Mouse (Mus musculus) c-Kit-negative CD71-positive TER-119-positive erythroid progenitor cells, embryonic 14.5 days (primary cell): ENCODE data around the gene Trappc2l.

Source experiments
- DNase-seq: peaks from one replicate; pipeline ENCODE4 v3.0.0-alpha.2; 2013; ENCODE audit warnings: low read depth, low spot score

Trappc2l gene

DNA sequence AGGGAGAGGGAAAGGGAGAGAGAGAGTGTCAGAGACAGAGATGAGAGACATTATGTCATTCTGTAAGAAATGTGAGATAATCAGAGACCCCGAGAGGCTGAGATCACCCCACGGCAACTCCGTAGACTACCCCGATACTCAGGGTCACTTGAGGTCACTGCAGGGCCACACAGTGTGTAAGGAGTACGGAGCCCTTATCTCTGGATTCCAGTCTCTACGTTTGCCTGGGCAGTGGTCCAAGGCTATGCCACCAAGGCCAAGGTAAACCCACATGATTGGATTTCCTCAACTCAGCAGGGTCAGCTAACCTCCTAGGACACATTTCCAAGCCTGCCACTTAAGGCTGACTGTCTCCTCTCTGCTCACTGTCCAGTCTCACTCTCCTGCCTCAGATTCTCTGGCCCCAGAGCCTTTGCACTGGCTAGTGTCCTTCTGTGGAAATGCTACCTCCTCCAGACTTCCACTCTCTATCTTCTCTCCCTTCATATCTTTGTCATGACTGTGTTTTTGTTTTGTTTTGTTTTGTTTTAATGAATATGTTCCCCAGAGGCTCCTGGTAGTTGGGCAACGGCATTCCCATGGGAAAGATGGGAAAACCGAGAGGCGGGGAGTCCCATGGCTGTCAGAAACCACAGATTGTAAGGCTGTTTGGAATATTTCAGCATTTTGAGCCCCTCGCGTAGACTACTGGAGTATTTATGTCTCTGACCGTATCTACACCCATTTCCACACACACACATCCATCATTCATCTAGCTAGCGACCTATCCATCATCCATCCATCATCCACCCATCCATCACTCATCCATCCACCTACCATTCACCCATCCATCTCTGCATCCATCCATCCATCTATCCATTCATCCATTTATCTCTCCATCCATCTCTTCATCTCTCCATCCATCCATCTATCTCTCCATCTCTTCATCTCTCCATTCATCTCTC is 44.9 kb downstream of the Trappc2l start:
- DNase-seq = no peak

DNA sequence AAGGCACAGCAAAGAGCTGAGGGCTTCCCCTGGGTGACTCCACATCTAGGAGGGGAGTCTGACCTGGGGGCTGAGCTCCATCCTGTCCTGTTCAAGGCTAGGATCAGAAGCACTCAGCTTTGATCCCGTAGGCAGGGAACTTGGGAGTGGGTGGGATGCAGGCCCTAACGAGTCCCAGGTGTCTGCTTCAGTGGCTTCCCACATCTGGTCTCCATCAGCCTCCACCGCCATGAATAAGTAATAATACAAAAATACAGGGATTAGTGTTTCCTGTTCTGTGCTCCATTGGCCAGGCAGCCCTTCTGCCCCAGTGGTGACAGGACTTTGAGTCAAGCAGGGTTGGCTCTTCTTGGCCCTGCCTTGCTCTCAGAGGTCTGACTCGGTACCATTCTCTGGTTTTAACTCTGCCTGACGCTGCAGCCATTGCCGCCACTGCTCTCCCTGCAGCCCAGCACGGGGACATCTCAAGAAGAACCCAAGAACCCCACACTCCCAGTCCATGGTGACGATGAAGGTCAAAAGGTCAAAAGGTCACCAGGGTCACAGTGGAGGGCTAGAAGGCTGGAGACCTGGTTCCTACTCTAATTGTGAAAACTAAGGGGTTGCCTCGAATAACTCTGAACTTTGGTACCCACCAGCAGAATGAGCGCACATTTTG is 46.8 kb downstream of the Trappc2l start:
- DNase-seq = no peak

DNA sequence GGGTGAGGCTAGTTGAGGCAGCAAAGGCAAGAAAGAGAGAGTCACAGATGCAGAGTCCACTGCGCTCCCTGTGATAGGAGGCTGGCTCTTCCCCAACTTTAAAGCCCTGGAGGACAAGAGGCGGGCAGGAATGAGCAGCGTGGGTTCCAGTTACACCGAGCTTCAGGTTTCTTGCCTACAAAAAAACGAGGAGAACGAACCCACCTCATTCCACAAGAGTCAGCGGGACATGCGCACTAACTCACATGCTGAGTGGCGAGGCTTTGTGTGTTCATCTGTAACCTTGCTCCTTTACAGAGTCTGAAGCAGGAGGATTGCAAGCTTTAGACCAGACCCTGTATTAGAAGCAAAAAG is 47.3 kb downstream of the Trappc2l start:
- no peak for DNase-seq

DNA sequence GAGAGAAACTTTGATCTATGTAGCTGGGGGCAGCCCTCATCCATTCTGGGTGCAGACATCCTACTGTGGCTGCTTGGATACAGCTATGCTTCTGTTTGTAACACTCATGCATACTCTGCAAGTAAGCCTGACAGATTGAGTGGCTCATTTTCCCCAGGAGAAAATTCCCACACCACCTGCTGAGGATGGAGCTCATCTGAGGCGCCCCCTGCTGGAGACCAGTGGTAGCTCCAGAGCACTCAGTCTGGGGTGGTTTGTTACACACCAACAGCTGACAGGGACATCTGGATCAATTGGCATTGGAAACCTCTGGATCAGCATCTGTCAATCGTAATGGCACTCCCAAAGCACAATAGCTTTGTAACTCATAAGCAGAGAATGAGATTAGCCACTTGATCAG is 48.6 kb downstream of the Trappc2l start:
- peak; percentile 49 for DNase-seq

- DNase-seq = no peak
Observed at GRCm38 (mm10) chr8:122661138-122661537, 49.7 kb downstream of the Trappc2l start.

GRCm38 (mm10) chr8:122661894-122662293 is 50.5 kb downstream of the Trappc2l start:
- DNase-seq = no peak

- DNase-seq = no peak
Observed at GRCm38 (mm10) chr8:122663106-122663505, 51.7 kb downstream of the Trappc2l start.

GRCm38 (mm10) chr8:122663670-122664069 is 52.2 kb downstream of the Trappc2l start:
- no peak for DNase-seq

- DNase-seq = no peak
Observed at GRCm38 (mm10) chr8:122665221-122665620, 53.8 kb downstream of the Trappc2l start.

- DNase-seq = no peak
Observed at GRCm38 (mm10) chr8:122665667-122666316, 54.4 kb downstream of the Trappc2l start.
